Mouse (Mus musculus) spleen, adult 2 months (tissue): Measurements from ENCODE around the gene Ckap2l. TPM values are rescaled to one million over a fixed set of nuclear protein-coding genes. Genes with fewer than 3 reads are reported as not detected.
A peak's percentile ranks its signal among the peaks of the same experiment; 100 is the strongest.

ENCODE experiments used
- DNase-seq, 2 experiments: peaks; one replicate each; pipeline versions ENCODE4 v3.0.0 to v3.0.0-alpha.2; 2012 to 2021; ENCODE audit warnings: low spot score in 2 of 2, low read depth in 1 of 2
- H3K27ac ChIP-seq: fragments of 200-500 bp; 2 replicates; pipeline ENCODE4 v1.5.1; 2012; ENCODE audit warnings: low read length, inconsistent platforms; ENCODE audit not compliant: insufficient read depth
- H3K27me3 ChIP-seq: fragments of 200-500 bp; 2 replicates; pipeline ENCODE4 v1.6.1; 2012; ENCODE audit warnings: mild to moderate bottlenecking, moderate library complexity, low read length, inconsistent platforms; ENCODE audit not compliant: control insufficient read depth, insufficient read depth
- H3K36me3 ChIP-seq: fragments of 200-500 bp; 2 replicates; pipeline ENCODE4 v1.6.1; 2012; ENCODE audit warnings: mild to moderate bottlenecking, low read length, inconsistent platforms; ENCODE audit not compliant: control insufficient read depth, insufficient read depth
- H3K4me1 ChIP-seq: fragments of 200-500 bp; 2 replicates; pipeline ENCODE4 v1.6.1; 2011; ENCODE audit warnings: inconsistent platforms; ENCODE audit not compliant: control insufficient read depth, insufficient read depth, insufficient read length
- H3K4me3 ChIP-seq: fragments of 200-500 bp; 2 replicates; pipeline ENCODE4 v1.5.1; 2011; ENCODE audit warnings: mild to moderate bottlenecking, inconsistent platforms; ENCODE audit not compliant: insufficient read depth, insufficient read length; ENCODE audit errors: extremely low read depth
- CTCF ChIP-seq: fragments of 200-500 bp; IDR thresholded peaks from 2 replicates; pipeline ENCODE4 v1.5.1; 2011; ENCODE audit warnings: mild to moderate bottlenecking, inconsistent platforms; ENCODE audit not compliant: insufficient read depth, insufficient read length, insufficient replicate concordance; ENCODE audit errors: extremely low read depth
- POLR2A ChIP-seq: fragments of 200-500 bp; IDR thresholded peaks from 2 replicates; pipeline ENCODE4 v1.6.1; 2011; ENCODE audit warnings: low read depth, low read length, inconsistent platforms
- whole genome bisulfite sequencing: fragments of 180-500 bp; shearing (Covaris S2); methylation state at CpG from one replicate; pipeline ENCODE4 v1.1.7; 2018; 5-methylcytosine and 5-hydroxymethylcytosine counted together
- polyA plus RNA-seq: library from polyadenylated mRNA; depleted of rRNA; stranded (reverse); fragments of >200 nt; gene quantifications from 2 replicates; pipeline ENCODE4 v1.2.3, GENCODE M21; 2012

Ckap2l gene
- polyA plus RNA-seq, 1 experiment = 0.84 TPM

DNA sequence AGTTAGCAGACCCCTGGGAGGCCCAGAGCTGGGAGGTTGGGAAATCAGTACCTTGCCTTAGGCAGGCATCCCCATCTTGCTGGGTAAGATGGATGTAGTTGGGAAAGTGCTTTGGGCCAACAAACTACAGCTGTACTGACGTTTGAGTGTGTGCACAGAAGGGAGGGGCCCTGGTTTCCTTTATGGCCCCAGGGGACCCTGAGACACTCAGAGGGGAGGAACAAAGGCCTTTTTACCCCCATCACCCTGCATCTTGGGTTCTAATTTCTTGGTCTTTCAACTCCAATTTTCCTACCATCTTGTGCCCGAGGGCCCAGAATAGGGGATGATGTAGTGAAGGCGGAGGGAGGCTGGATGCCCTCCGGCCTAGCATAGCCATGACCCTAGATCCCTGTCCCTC is 41.0 kb downstream of the Ckap2l start:
- peak; percentile 31 to 46 for DNase-seq
- Histone ChIP-seq H3K4me1 (peaks cover 14% of the 10 kb centered on the region; the same call in 1 of the 2 replicates), H3K27ac (no peak overlapping the region), H3K4me3 (no peak overlapping the region), H3K36me3 (no peaks in the 10 kb centered on the region), H3K27me3 (no peaks in the 10 kb centered on the region)
- 59% methylated on average over 4 of the region's 4 CpGs for WGBS
- TF ChIP-seq POLR2A (no peak), CTCF (no peak)

DNA sequence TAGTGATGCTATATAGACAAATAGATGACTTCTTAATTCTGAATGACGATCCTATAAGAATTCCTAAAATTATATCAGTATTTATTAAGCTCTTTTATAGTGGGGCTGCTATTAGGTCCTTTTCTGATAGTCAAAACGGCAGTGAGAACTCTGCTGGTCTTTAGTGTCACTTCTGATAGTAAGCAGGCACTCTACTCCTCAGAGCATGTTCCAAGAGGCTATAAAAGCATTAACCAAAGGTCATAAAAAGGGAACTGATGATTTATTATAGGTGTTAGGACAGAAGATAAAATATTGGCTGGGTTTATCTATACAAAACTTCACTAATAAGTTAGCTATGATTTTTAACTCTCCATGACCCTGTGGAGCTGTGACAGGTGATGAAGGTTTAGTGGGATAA is 42.9 kb downstream of the Ckap2l start:
- H3K27ac ChIP-seq = no peak overlapping the region
- no peaks in the 10 kb centered on the region for H3K36me3 ChIP-seq
- WGBS = 80% methylated on average over 2 of the region's 2 CpGs
- H3K4me1 ChIP-seq = peaks cover 14% of the 10 kb centered on the region; the same call in 1 of the 2 replicates
- DNase-seq = no peak
- H3K4me3 ChIP-seq = no peak overlapping the region
- no peaks in the 10 kb centered on the region for H3K27me3 ChIP-seq
- TF ChIP-seq POLR2A (no peak), CTCF (no peak)

DNA sequence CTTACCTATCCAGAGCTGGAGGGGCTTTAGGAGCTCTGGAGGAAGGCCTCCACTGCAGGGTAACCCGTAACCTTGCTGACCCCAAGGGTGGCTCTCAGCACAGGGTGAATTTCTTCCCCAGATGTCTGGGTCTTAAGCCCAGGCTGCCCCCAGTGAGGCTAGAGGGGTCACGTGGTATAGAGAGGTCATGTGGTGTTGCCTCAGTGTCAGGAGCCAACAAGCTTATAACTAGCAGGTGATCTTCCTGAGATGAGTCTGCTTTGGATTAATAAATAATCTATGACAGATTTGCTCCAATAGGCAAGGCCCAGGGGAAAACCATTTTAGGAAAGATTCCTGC is 43.4 kb downstream of the Ckap2l start:
- Histone ChIP-seq H3K4me3 (no peak overlapping the region), H3K4me1 (peaks cover 14% of the 10 kb centered on the region; the same call in 1 of the 2 replicates), H3K27ac (no peak overlapping the region), H3K36me3 (no peaks in the 10 kb centered on the region), H3K27me3 (no peaks in the 10 kb centered on the region)
- DNase-seq = no peak
- TF ChIP-seq POLR2A (no peak), CTCF (no peak)
- 84% methylated on average over 2 of the region's 2 CpGs for WGBS

DNA sequence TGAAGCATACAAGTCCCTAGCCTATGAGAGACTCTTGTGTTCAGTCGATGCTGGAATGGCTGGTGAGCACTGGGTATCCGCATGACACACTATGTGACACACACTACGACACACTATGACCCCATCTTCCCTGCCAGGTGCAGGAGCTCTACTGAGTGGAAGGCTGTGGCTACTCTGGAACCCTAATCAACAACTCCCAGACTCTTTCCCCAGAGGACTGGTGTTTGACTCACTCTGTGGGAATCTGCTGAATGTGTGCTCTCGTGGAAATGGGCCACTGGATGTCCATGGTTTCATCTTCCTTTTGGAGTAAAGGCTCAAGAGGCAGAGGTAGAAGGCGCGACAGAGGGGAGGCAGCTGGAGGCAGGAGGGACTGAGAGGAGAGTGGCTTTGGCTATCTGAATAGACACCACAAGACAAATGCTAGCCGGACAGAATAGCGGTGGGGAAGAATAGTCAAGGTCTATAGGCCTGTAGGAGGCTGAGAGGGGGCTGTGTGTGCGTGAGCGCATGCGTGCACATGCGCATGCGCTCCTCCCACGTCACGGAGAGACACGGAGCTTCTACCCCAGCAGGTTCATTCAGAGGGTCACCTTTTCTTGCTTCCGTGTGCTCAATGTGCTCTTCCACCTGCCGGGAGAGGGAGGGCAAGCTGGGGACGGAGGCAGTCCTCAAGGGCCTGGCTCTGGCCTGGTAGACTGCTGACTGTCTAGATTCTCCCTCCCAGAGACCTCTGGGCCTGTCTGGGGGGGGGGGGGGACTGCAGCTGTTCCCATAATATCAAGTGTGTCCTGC is 44.0 kb downstream of the Ckap2l start:
- 92% methylated on average over 19 of the region's 19 CpGs for WGBS
- H3K27ac ChIP-seq = no peak overlapping the region

DNA sequence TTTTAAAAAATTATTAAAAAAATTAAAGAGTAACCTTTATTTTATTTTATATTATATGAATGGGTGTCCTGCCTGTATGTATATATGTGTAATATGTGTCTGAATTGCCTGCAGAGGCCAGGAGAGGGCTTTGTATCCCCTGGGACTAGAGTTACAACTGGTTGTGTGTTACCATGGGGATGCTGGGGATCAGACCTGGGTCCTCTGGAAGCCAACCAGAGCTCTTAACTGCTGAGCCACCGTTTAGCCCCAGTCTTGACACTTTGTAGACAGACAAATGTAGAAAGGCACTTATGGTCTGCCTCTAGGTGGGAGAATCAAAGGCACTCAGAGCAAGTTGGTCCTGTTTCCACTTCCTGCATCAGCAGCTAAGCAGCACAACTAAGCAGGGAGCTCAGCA is 47.7 kb downstream of the Ckap2l start:
- no peaks in the 10 kb centered on the region for H3K27me3 ChIP-seq
- 50% methylated on average over 1 of the region's 1 CpGs for WGBS
- DNase-seq = no peak

More for the DNA sequence above, 44.0 kb downstream of the Ckap2l start:
- Histone ChIP-seq H3K27me3 (no peaks in the 10 kb centered on the region), H3K4me3 (no peak overlapping the region), H3K36me3 (no peaks in the 10 kb centered on the region), H3K4me1 (peaks cover 14% of the 10 kb centered on the region; the same call in 1 of the 2 replicates)
- DNase-seq = no peak
- TF ChIP-seq POLR2A = no peak
- no peak for TF ChIP-seq CTCF

DNA sequence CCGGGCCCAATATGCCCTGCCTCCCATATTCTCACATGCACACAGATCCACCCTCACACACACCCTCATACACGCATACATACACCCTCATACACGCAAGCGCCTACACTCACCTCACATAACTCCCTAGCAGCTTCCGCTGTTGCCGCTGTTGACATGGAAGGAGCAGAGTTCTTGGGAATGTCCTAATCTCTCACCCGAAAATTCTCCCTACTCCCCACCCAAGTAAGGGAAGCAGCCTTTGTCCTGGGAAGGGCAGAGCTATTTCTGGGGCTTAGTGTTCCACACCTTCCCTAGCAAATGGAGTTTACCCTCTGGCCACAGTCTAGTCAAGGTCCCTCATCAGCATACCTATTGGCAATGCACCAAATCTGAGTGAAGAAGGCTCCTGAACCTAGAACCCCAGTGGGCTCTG is 49.3 kb downstream of the Ckap2l start:
- WGBS = 94% methylated on average over 7 of the region's 7 CpGs
- Histone ChIP-seq H3K4me3 (no peak overlapping the region), H3K27me3 (no peaks in the 10 kb centered on the region), H3K36me3 (no peaks in the 10 kb centered on the region), H3K27ac (no peak overlapping the region), H3K4me1 (no peaks in the 10 kb centered on the region; the same call in 1 of the 2 replicates)
- DNase-seq = no peak
- TF ChIP-seq CTCF = no peak
- no peak for TF ChIP-seq POLR2A

More for the DNA sequence above, 47.7 kb downstream of the Ckap2l start:
- Histone ChIP-seq H3K4me3 (no peak overlapping the region), H3K36me3 (no peaks in the 10 kb centered on the region), H3K4me1 (no peaks in the 10 kb centered on the region), H3K27ac (no peak overlapping the region)
- TF ChIP-seq POLR2A (no peak), CTCF (no peak)

DNA sequence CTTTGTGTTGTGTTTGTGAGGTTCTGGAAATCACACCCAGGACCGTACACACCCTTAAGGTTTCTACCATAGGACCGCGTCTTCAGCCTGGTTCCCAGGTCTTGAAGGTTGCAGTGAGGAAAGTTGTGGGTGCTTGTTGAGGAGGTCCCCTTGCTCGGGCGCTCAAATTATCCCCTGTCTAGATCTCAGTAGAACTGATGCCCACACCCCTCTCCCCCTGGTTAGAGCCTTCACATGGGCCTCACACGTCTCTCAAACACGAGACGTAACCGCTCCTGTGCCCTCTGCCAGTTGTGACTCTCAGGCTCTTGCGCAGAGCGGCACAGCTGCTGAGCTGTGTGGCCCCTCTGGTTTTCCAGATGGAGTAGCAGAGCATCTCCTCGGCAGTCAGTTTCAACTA is 50.1 kb downstream of the Ckap2l start:
- no peak for TF ChIP-seq POLR2A
- TF ChIP-seq CTCF = no peak
- H3K27me3 ChIP-seq = no peaks in the 10 kb centered on the region
- no peaks in the 10 kb centered on the region for H3K36me3 ChIP-seq
- WGBS = 96% methylated on average over 12 of the region's 12 CpGs
- no peak overlapping the region for H3K27ac ChIP-seq
- H3K4me1 ChIP-seq = no peaks in the 10 kb centered on the region; the same call in 1 of the 2 replicates
- H3K4me3 ChIP-seq = no peak overlapping the region
- no peak for DNase-seq
